Mouse (Mus musculus): ENCODE results near the gene Mcoln2. TPM values are rescaled to one million over a fixed set of nuclear protein-coding genes. Genes with fewer than 3 reads are reported as not detected.
"Not testable (repeated sequence)": the region's sequence is repeated elsewhere in the genome, so short reads cannot be mapped to it uniquely, and the experiment has no call there.

Mcoln2 gene
- polyA plus RNA-seq, 1 experiment from 2014 or later, result 0.57 TPM

- H3K27me3 ChIP-seq (replicated peaks); H3K4me2 ChIP-seq; H3K36me3 ChIP-seq; H3K9ac ChIP-seq; H3K9me3 ChIP-seq; H3K27ac ChIP-seq (replicated peaks); ATAC-seq (ENCODE audit: extremely low read depth, insufficient number of reproducible peaks, low FRiP score, low TSS enrichment); H3K4me3 ChIP-seq: not testable (repeated sequence)
- peaks cover 36% of the 10 kb centered on the region for H3K4me1 ChIP-seq
- 88% methylated on average over 8 of the region's 8 CpGs for WGBS
Observed at GRCm38 (mm10) chr3:146209759-146210158, 60.1 kb downstream of the Mcoln2 start.

GRCm38 (mm10) chr3:146211141-146211747, 61.6 kb downstream of the Mcoln2 start:
- ATAC-seq (ENCODE audit: extremely low read depth, insufficient number of reproducible peaks, low FRiP score, low TSS enrichment), result no peak
- peaks cover 27% of the 10 kb centered on the region for H3K4me1 ChIP-seq

GRCm38 (mm10) chr3:146211964-146212363, 62.3 kb downstream of the Mcoln2 start:
- Histone ChIP-seq H3K9me3 (no peaks in the 10 kb centered on the region), H3K9ac (no peak overlapping the region), H3K27me3 (replicated peaks) (no peaks in the 10 kb centered on the region), H3K4me3 (no peak overlapping the region), H3K4me2 (no peak overlapping the region), H3K4me1 (peaks cover 27% of the 10 kb centered on the region), H3K27ac (replicated peaks) (no peak overlapping the region), H3K36me3 (no peaks in the 10 kb centered on the region)
- 46% methylated on average over 2 of the region's 2 CpGs for WGBS
- no peak for ATAC-seq (ENCODE audit: extremely low read depth, insufficient number of reproducible peaks, low FRiP score, low TSS enrichment)

More at GRCm38 (mm10) chr3:146211141-146211747, 61.6 kb downstream of the Mcoln2 start:
- H3K4me3 ChIP-seq, result no peak overlapping the region
- H3K27me3 ChIP-seq (replicated peaks), result no peaks in the 10 kb centered on the region
- WGBS, result 81% methylated on average over 4 of the region's 4 CpGs
- no peak overlapping the region for H3K9ac ChIP-seq
- no peaks in the 10 kb centered on the region for H3K9me3 ChIP-seq
- H3K4me2 ChIP-seq, result no peak overlapping the region
- no peak overlapping the region for H3K27ac ChIP-seq (replicated peaks)
- no peaks in the 10 kb centered on the region for H3K36me3 ChIP-seq

GRCm38 (mm10) chr3:146213336-146213735, 63.7 kb downstream of the Mcoln2 start:
- Histone ChIP-seq H3K9me3 (no peaks in the 10 kb centered on the region), H3K27me3 (replicated peaks) (no peaks in the 10 kb centered on the region), H3K4me3 (no peak overlapping the region), H3K27ac (replicated peaks) (no peak overlapping the region), H3K36me3 (no peaks in the 10 kb centered on the region), H3K4me2 (peak overlapping the region; percentile 20), H3K4me1 (peaks cover 17% of the 10 kb centered on the region), H3K9ac (no peak overlapping the region)
- 53% methylated on average over 5 of the region's 5 CpGs for WGBS
- ATAC-seq (ENCODE audit: extremely low read depth, insufficient number of reproducible peaks, low FRiP score, low TSS enrichment), result no peak

GRCm38 (mm10) chr3:146216561-146216960, 66.9 kb downstream of the Mcoln2 start:
- H3K27ac ChIP-seq (replicated peaks), result no peak overlapping the region
- ATAC-seq (ENCODE audit: extremely low read depth, insufficient number of reproducible peaks, low FRiP score, low TSS enrichment), result no peak
- no peaks in the 10 kb centered on the region for H3K36me3 ChIP-seq

GRCm38 (mm10) chr3:146220776-146221486, 71.3 kb downstream of the Mcoln2 start, which contains the start of gene Lpar3:
Lpar3 (plus strand) TSS chr3:146220963.
- Histone ChIP-seq H3K4me1 (peaks cover 34% of the 10 kb centered on the region), H3K36me3 (no peaks in the 10 kb centered on the region), H3K27ac (replicated peaks) (peak within 1 kb of the TSS; percentile 85), H3K9ac (peak within 1 kb of the TSS; percentile 92), H3K4me3 (peak within 1 kb of the TSS; percentile 76), H3K9me3 (no peaks in the 10 kb centered on the region), H3K27me3 (replicated peaks) (peaks cover 12% of the 10 kb centered on the region; the same call in 1 of the 2 replicates), H3K4me2 (peak within 1 kb of the TSS; percentile 76)
- ATAC-seq (ENCODE audit: extremely low read depth, insufficient number of reproducible peaks, low FRiP score, low TSS enrichment), result peak; percentile 76
- under 1% methylated on average over 73 of the region's 73 CpGs for WGBS

More at GRCm38 (mm10) chr3:146216561-146216960, 66.9 kb downstream of the Mcoln2 start:
- H3K4me1 ChIP-seq, result peaks cover 23% of the 10 kb centered on the region
- no peaks in the 10 kb centered on the region for H3K9me3 ChIP-seq
- peaks cover 6% of the 10 kb centered on the region; the same call in 1 of the 2 replicates for H3K27me3 ChIP-seq (replicated peaks)
- no peak overlapping the region for H3K9ac ChIP-seq
- no peak overlapping the region for H3K4me2 ChIP-seq
- no peak overlapping the region for H3K4me3 ChIP-seq
- 91% methylated on average over 3 of the region's 3 CpGs for WGBS

- Histone ChIP-seq H3K4me1 (peaks cover 58% of the 10 kb centered on the region), H3K4me3 (no peak overlapping the region), H3K4me2 (peak overlapping the region; percentile 76), H3K9ac (no peak overlapping the region), H3K27ac (replicated peaks) (no peak overlapping the region), H3K27me3 (replicated peaks) (peaks cover 12% of the 10 kb centered on the region; the same call in 1 of the 2 replicates), H3K36me3 (no peaks in the 10 kb centered on the region), H3K9me3 (no peaks in the 10 kb centered on the region)
- no peak for ATAC-seq (ENCODE audit: extremely low read depth, insufficient number of reproducible peaks, low FRiP score, low TSS enrichment)
- WGBS, result 57% methylated on average over 4 of the region's 4 CpGs
Observed at GRCm38 (mm10) chr3:146224271-146224670, 74.6 kb downstream of the Mcoln2 start.

- no peaks in the 10 kb centered on the region for H3K36me3 ChIP-seq
- 69% methylated on average over 7 of the region's 7 CpGs for WGBS
- no peaks in the 10 kb centered on the region for H3K9me3 ChIP-seq
- H3K27ac ChIP-seq (replicated peaks), result no peak overlapping the region
- ATAC-seq (ENCODE audit: extremely low read depth, insufficient number of reproducible peaks, low FRiP score, low TSS enrichment), result no peak
- no peak overlapping the region for H3K9ac ChIP-seq
- H3K4me2 ChIP-seq, result no peak overlapping the region
- H3K27me3 ChIP-seq (replicated peaks), result peaks cover 12% of the 10 kb centered on the region; the same call in 1 of the 2 replicates
- no peak overlapping the region for H3K4me3 ChIP-seq
- H3K4me1 ChIP-seq, result peaks cover 68% of the 10 kb centered on the region
Observed at GRCm38 (mm10) chr3:146225061-146225761, 75.6 kb downstream of the Mcoln2 start.

- H3K4me1 ChIP-seq, result peaks cover 79% of the 10 kb centered on the region
- H3K9ac ChIP-seq, result no peak overlapping the region
- no peaks in the 10 kb centered on the region for H3K27me3 ChIP-seq (replicated peaks)
- no peak for ATAC-seq (ENCODE audit: extremely low read depth, insufficient number of reproducible peaks, low FRiP score, low TSS enrichment)
- no peaks in the 10 kb centered on the region for H3K9me3 ChIP-seq
- H3K27ac ChIP-seq (replicated peaks), result no peak overlapping the region
- no peak overlapping the region for H3K4me2 ChIP-seq
- H3K4me3 ChIP-seq, result no peak overlapping the region
- 37% methylated on average over 3 of the region's 3 CpGs for WGBS
- no peaks in the 10 kb centered on the region for H3K36me3 ChIP-seq
Observed at GRCm38 (mm10) chr3:146227427-146227826, 77.8 kb downstream of the Mcoln2 start.

GRCm38 (mm10) chr3:146228559-146229310, 79.1 kb downstream of the Mcoln2 start:
- peaks cover 1% of the 10 kb centered on the region; the same call in 1 of the 2 replicates for H3K36me3 ChIP-seq
- 0 out of 2 replicates have a peak overlapping the region, but pooled peaks have one; percentile 32 for H3K27ac ChIP-seq (replicated peaks)
- H3K4me2 ChIP-seq, result no peak overlapping the region
- no peak overlapping the region for H3K4me3 ChIP-seq
- no peaks in the 10 kb centered on the region for H3K27me3 ChIP-seq (replicated peaks)
- 76% methylated on average over 13 of the region's 13 CpGs for WGBS
- 0 out of 2 replicates have a peak overlapping the region, but pooled peaks have one; percentile 14 for H3K9ac ChIP-seq
- peaks cover 79% of the 10 kb centered on the region for H3K4me1 ChIP-seq
- ATAC-seq (ENCODE audit: extremely low read depth, insufficient number of reproducible peaks, low FRiP score, low TSS enrichment), result no peak
- no peaks in the 10 kb centered on the region for H3K9me3 ChIP-seq
